In genomic region chr13:31992409-31993201, GRCm38 (mm10) we compare ENCODE assay signal across 8 mouse cellular contexts.
DNase-seq lines count a peak whose midpoint lies in the region; ATAC-seq and TF ChIP-seq lines count a peak whose summit lies in the region.

No protein-coding gene starts in this region.

- H3K36me3 ChIP-seq in forebrain, embryonic 10.5 days (replicated peaks), result no peaks in the 10 kb centered on the region
- H3K36me3 ChIP-seq in forebrain, embryonic 15.5 days, result no peaks in the 10 kb centered on the region
- H3K36me3 ChIP-seq in heart, embryonic 15.5 days, result no peaks in the 10 kb centered on the region
- no peaks in the 10 kb centered on the region for H3K36me3 ChIP-seq in lung, embryonic 16.5 days (ENCODE audit: control insufficient read depth, insufficient read depth, low read length)

- H3K4me2 ChIP-seq in forebrain, embryonic 15.5 days (replicated peaks), result no peak overlapping the region
- H3K4me2 ChIP-seq in heart, embryonic 15.5 days, result peak overlapping the region; percentile 38; the same call in 1 of the 2 replicates
- H3K4me2 ChIP-seq in lung, embryonic 16.5 days (ENCODE audit: low read depth, low read length), result peak overlapping the region; percentile 19; the same call in 1 of the 2 replicates

- TF ChIP-seq CTCF in brain, embryonic 14.5 days (IDR thresholded peaks at IDR 0.05; ENCODE audit: borderline replicate concordance, extremely low read depth, insufficient read depth, insufficient read length), result no peak
- no peak for TF ChIP-seq CTCF in cerebellum, adult 2 months (IDR thresholded peaks at IDR 0.05; ENCODE audit: borderline replicate concordance, insufficient read depth, low read depth, low read length)

- no peak for TF ChIP-seq POLR2A in brain, embryonic 14.5 days (IDR thresholded peaks at IDR 0.05; ENCODE audit: borderline replicate concordance, extremely low read depth, insufficient read depth, insufficient read length, poor library complexity, severe bottlenecking)
- TF ChIP-seq POLR2A in cerebellum, adult 2 months (IDR thresholded peaks at IDR 0.05; ENCODE audit: borderline replicate concordance, insufficient read depth, low read length), result no peak

- H3K4me3 ChIP-seq in forebrain, embryonic 10.5 days, result no peak overlapping the region
- H3K4me3 ChIP-seq in forebrain, embryonic 15.5 days, result no peak overlapping the region
- H3K4me3 ChIP-seq in heart, embryonic 15.5 days, result no peak overlapping the region
- H3K4me3 ChIP-seq in lung, embryonic 16.5 days (ENCODE audit: low read length), result no peak overlapping the region
- no peak overlapping the region for H3K4me3 ChIP-seq in cerebellum, adult 2 months (replicated peaks; ENCODE audit: insufficient read depth, low read depth, low read length)

- peaks cover 4% of the 10 kb centered on the region; the same call in 1 of the 2 replicates for H3K9me3 ChIP-seq in forebrain, embryonic 10.5 days
- no peaks in the 10 kb centered on the region for H3K9me3 ChIP-seq in forebrain, embryonic 15.5 days
- no peaks in the 10 kb centered on the region for H3K9me3 ChIP-seq in heart, embryonic 15.5 days (replicated peaks)
- peaks cover 4% of the 10 kb centered on the region; the same call in 1 of the 2 replicates for H3K9me3 ChIP-seq in lung, embryonic 16.5 days (ENCODE audit: control insufficient read depth, low read length)

- H3K4me1 ChIP-seq in forebrain, embryonic 10.5 days, result peaks cover 21% of the 10 kb centered on the region
- H3K4me1 ChIP-seq in forebrain, embryonic 15.5 days, result peaks cover 6% of the 10 kb centered on the region; the same call in 1 of the 2 replicates
- peaks cover 9% of the 10 kb centered on the region; the same call in 1 of the 2 replicates for H3K4me1 ChIP-seq in heart, embryonic 15.5 days (replicated peaks)
- no peaks in the 10 kb centered on the region for H3K4me1 ChIP-seq in lung, embryonic 16.5 days (replicated peaks; ENCODE audit: control insufficient read depth, insufficient read depth, low read length)
- H3K4me1 ChIP-seq in cerebellum, adult 2 months (ENCODE audit: control insufficient read depth, insufficient read depth, low read length), result no peaks in the 10 kb centered on the region; the same call in 1 of the 2 replicates

- H3K27ac ChIP-seq in forebrain, embryonic 10.5 days, result 0 out of 2 replicates have a peak overlapping the region, but pooled peaks have one; percentile 12
- H3K27ac ChIP-seq in forebrain, embryonic 15.5 days (replicated peaks), result no peak overlapping the region
- H3K27ac ChIP-seq in heart, embryonic 15.5 days, result peak overlapping the region; percentile 24; the same call in 1 of the 2 replicates
- H3K27ac ChIP-seq in lung, embryonic 16.5 days (ENCODE audit: low read length), result no peak overlapping the region
- no peak overlapping the region for H3K27ac ChIP-seq in cerebellum, adult 2 months (ENCODE audit: insufficient read depth, low read length)

- no peak overlapping the region for H3K9ac ChIP-seq in forebrain, embryonic 15.5 days (replicated peaks)
- no peak overlapping the region for H3K9ac ChIP-seq in heart, embryonic 15.5 days
- H3K9ac ChIP-seq in lung, embryonic 16.5 days (ENCODE audit: low read length), result no peak overlapping the region

- no peak for DNase-seq in forebrain, embryonic 10.5 days (ENCODE audit: extremely low spot score, low spot score)
- DNase-seq in brain, embryonic 14.5 days (ENCODE audit: low read depth), result peak; percentile 22
- no peak for DNase-seq in cerebellum, adult 2 months
- DNase-seq in spleen, adult 18-20 months, result no peak

- WGBS in forebrain, embryonic 10.5 days, result 61% methylated on average over 12 of the region's 12 CpGs
- WGBS in forebrain, embryonic 15.5 days, result 43% methylated on average over 12 of the region's 12 CpGs
- 53% methylated on average over 12 of the region's 12 CpGs for WGBS in heart, embryonic 15.5 days
- 26% methylated on average over 12 of the region's 12 CpGs for WGBS in lung, embryonic 16.5 days
- WGBS in cerebellum, adult 2 months, result 60% methylated on average over 12 of the region's 12 CpGs

- no peak; the same call in 1 of the 2 replicates for ATAC-seq in forebrain, embryonic 15.5 days (replicated peaks)
- ATAC-seq in heart, embryonic 15.5 days (replicated peaks; ENCODE audit: insufficient number of reproducible peaks, insufficient read depth, low FRiP score, low read depth), result no peak
- 0 out of 2 replicates have a peak, but pooled peaks have one; percentile 43 for ATAC-seq in lung, embryonic 16.5 days (ENCODE audit: low read depth)
- no peak for ATAC-seq in erythroblast, adult 5-6 weeks (replicated peaks; ENCODE audit: low FRiP score, poor library complexity, severe bottlenecking)

- no peaks in the 10 kb centered on the region for H3K27me3 ChIP-seq in forebrain, embryonic 10.5 days (ENCODE audit: poor library complexity, severe bottlenecking)
- H3K27me3 ChIP-seq in forebrain, embryonic 15.5 days, result no peaks in the 10 kb centered on the region
- no peaks in the 10 kb centered on the region for H3K27me3 ChIP-seq in heart, embryonic 15.5 days
- no peaks in the 10 kb centered on the region for H3K27me3 ChIP-seq in lung, embryonic 16.5 days (ENCODE audit: control insufficient read depth, insufficient read depth, low read depth, low read length)
- H3K27me3 ChIP-seq in cerebellum, adult 2 months (ENCODE audit: control insufficient read depth, insufficient read depth, low read length), result no peaks in the 10 kb centered on the region

Comparison
In these comparisons a context has a peak if more than half of its experiments do, and no peak if none do; other contexts are left out.
1. H3K27ac ChIP-seq: peak in forebrain, embryonic 10.5 days (single experiment) and heart, embryonic 15.5 days (single experiment); none in forebrain, embryonic 15.5 days (single experiment), lung, embryonic 16.5 days (single experiment) and cerebellum, adult 2 months (single experiment).